Mouse (Mus musculus) CH12.LX (cell line): ENCODE data around the gene Ssr1.

ENCODE experiments used
- BHLHE40 ChIP-seq: IDR thresholded peaks from 2 replicates; pipeline ENCODE4 v1.6.1; 2011; ENCODE audit warnings: mild to moderate bottlenecking, low read depth, low read length, improper control_type of control experiment
- CTCF ChIP-seq, 2 experiments: IDR thresholded peaks in 1 of 2; conservative IDR thresholded peaks in 1 of 2; 2 replicates each; pipeline ENCODE4 v1.5.1; 2011 to 2012; ENCODE audit warnings: low read depth in 2 of 2, low read length in 2 of 2, improper control_type of control experiment in 1 of 2, inconsistent platforms in 1 of 2, mild to moderate bottlenecking in 1 of 2, moderate library complexity in 1 of 2
- E2F4 ChIP-seq: IDR thresholded peaks from 2 replicates; pipeline ENCODE4 v1.6.1; 2011; ENCODE audit warnings: low read depth, low read length, improper control_type of control experiment; ENCODE audit not compliant: insufficient replicate concordance
- MEF2A ChIP-seq: IDR thresholded peaks from 2 replicates; pipeline ENCODE4 v1.6.1; 2014; ENCODE audit warnings: low read depth, mild to moderate bottlenecking, inconsistent platforms, low read length, improper control_type of control experiment, borderline replicate concordance
- POLR2A ChIP-seq: IDR thresholded peaks from 2 replicates; pipeline ENCODE4 v1.6.1; 2011; ENCODE audit warnings: low read depth, mild to moderate bottlenecking, improper control_type of control experiment, low read length
- TCF12 ChIP-seq: IDR thresholded peaks from 2 replicates; pipeline ENCODE4 v1.6.1; 2014; ENCODE audit warnings: low read depth, mild to moderate bottlenecking, inconsistent platforms, low read length, improper control_type of control experiment

GRCm38 (mm10) chr13:37952981-37953380, 41.0 kb downstream of the Ssr1 start:
- TF ChIP-seq MEF2A = no peak
- no peak for TF ChIP-seq POLR2A
- no peak for TF ChIP-seq CTCF (conservative IDR thresholded peaks at IDR 0.05 in 1 of 2, IDR thresholded peaks at IDR 0.05 in 1 of 2; ENCODE audit: low read depth in 2 of 2, low read length in 2 of 2)
- TF ChIP-seq BHLHE40 = no peak
- no peak for TF ChIP-seq TCF12
- TF ChIP-seq E2F4 = no peak
